Mouse (Mus musculus) ES-E14 (cell line): ENCODE measurements around the gene Nmt1. TPM values are rescaled to one million over a fixed set of nuclear protein-coding genes. Genes with fewer than 3 reads are reported as not detected.

ENCODE experiments used
- DNase-seq: peaks from one replicate; pipeline ENCODE4 v3.0.0-alpha.2; 2013; ENCODE audit warnings: low read depth, low spot score
- H3K27ac ChIP-seq: 2 replicates; pipeline ENCODE4 v1.5.1; 2012; ENCODE audit warnings: low read depth, mild to moderate bottlenecking, low read length, moderate library complexity, mixed read lengths; ENCODE audit not compliant: poor library complexity, insufficient read depth, severe bottlenecking
- H3K36me3 ChIP-seq: 2 replicates; pipeline ENCODE4 v1.6.1; 2012; ENCODE audit warnings: mild to moderate bottlenecking, low read length, moderate library complexity, mixed read lengths; ENCODE audit not compliant: control insufficient read depth, poor library complexity, insufficient read depth, severe bottlenecking
- H3K4me1 ChIP-seq, 2 experiments: fragments of 150-350 bp in 1 of 2; sonication (generic) in 1 of 2; 2 replicates each; pipeline ENCODE4 v1.6.1; 2012; ENCODE audit warnings: low read length in 2 of 2, mild to moderate bottlenecking in 1 of 2, mixed read lengths in 1 of 2; ENCODE audit not compliant: control insufficient read depth in 2 of 2, insufficient read depth in 2 of 2, poor library complexity in 1 of 2
- H3K4me3 ChIP-seq, 2 experiments: fragments of 150-350 bp in 1 of 2; sonication (generic) in 1 of 2; 2 replicates each; pipeline ENCODE4 v1.5.1; 2012; ENCODE audit warnings: low read length in 2 of 2, low read depth in 1 of 2, mild to moderate bottlenecking in 1 of 2, mixed read lengths in 1 of 2; ENCODE audit not compliant: insufficient read depth in 1 of 2, poor library complexity in 1 of 2, severe bottlenecking in 1 of 2
- H3K9ac ChIP-seq: 2 replicates; pipeline ENCODE4 v1.6.1; 2012; ENCODE audit warnings: low read depth, mild to moderate bottlenecking, low read length, mixed read lengths; ENCODE audit not compliant: poor library complexity, insufficient read depth, severe bottlenecking
- H3K9me3 ChIP-seq: fragments of 150-350 bp; sonication (generic); 2 replicates; pipeline ENCODE4 v1.6.1; 2012; ENCODE audit warnings: low read depth, mild to moderate bottlenecking, low read length; ENCODE audit not compliant: control insufficient read depth, insufficient read depth
- CHD2 ChIP-seq: IDR thresholded peaks from 2 replicates; pipeline ENCODE4 v1.6.1; 2014; ENCODE audit warnings: mild to moderate bottlenecking, low read depth, low read length, inconsistent platforms
- HCFC1 ChIP-seq: IDR thresholded peaks from 2 replicates; pipeline ENCODE4 v1.6.1; 2012; ENCODE audit warnings: low read length, inconsistent platforms, borderline replicate concordance; ENCODE audit not compliant: insufficient read depth
- MAFK ChIP-seq: IDR thresholded peaks from 2 replicates; pipeline ENCODE4 v1.6.1; 2014; ENCODE audit warnings: mild to moderate bottlenecking, low read depth, low read length, inconsistent platforms; ENCODE audit not compliant: insufficient read depth
- ZC3H11A ChIP-seq: IDR thresholded peaks from 2 replicates; pipeline ENCODE4 v1.6.1; 2012; ENCODE audit warnings: low read depth, mild to moderate bottlenecking, inconsistent platforms, low read length, borderline replicate concordance
- ZNF384 ChIP-seq: IDR thresholded peaks from 2 replicates; pipeline ENCODE4 v1.6.1; 2012; ENCODE audit warnings: low read depth, low read length, inconsistent platforms
- in situ Hi-C, 2 experiments: fragments of 600-800 bp; cut with MboI; formaldehyde crosslinking; loops; one replicate each; pipeline ENCODE4 v1.15.1; 2025; ENCODE audit warnings: low sequenced_read_pairs in 2 of 2, inconsistent platforms in 1 of 2; ENCODE audit not compliant: unreplicated experiment in 2 of 2
- total RNA-seq: library from RNA; depleted of rRNA; stranded (reverse); fragments of 300-350 nt; gene quantifications from 2 replicates; pipeline ENCODE4 v1.2.3, GENCODE M21; 2012

Gene Nmt1
- total RNA-seq, 1 experiment, result 61.0 TPM

- no peak overlapping the region; the same call in 1 of the 2 replicates for H3K9ac ChIP-seq
- H3K4me1 ChIP-seq, result peaks cover 9 to 14% of the 10 kb centered on the region in 2 experiments
- H3K4me3 ChIP-seq, result no peak overlapping the region; a peak in 1 of 4 replicates
- in situ Hi-C loops, result no loop called here
- H3K9me3 ChIP-seq, result no peaks in the 10 kb centered on the region
- peak; percentile 24 for DNase-seq
- TF ChIP-seq HCFC1 (no peak), ZNF384 (no peak), ZC3H11A (no peak), CHD2 (no peak), MAFK (no peak)
- H3K36me3 ChIP-seq, result peaks cover 35% of the 10 kb centered on the region
- peak overlapping the region; percentile 20; the same call in 1 of the 2 replicates for H3K27ac ChIP-seq
These were observed 16.0 kb downstream of the Nmt1 start for GRCm38 (mm10) chr11:103043982-103044381.

DNA sequence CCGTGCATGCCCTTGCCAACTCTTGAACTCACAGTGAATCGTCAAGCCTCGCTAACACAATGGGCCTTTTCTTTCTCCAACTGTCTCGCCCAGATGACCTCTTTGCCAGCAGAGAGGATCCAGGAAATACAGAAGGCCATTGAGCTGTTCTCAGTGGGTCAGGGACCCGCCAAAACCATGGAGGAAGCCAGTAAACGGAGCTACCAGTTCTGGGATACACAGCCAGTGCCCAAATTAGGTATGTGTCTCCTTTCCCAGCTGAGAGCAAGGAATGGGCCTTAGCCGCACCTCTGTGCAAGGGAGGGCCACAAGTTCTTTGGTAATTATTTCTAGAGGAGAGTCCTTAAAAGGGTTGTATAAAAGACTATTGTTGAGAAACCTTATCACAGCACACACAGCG lies 18.3 kb downstream of the Nmt1 start:
- Histone ChIP-seq H3K4me3 (no peak overlapping the region), H3K27ac (no peak overlapping the region), H3K4me1 (peaks cover 4 to 8% of the 10 kb centered on the region in 2 experiments), H3K9ac (peak overlapping the region; percentile 20; the same call in 1 of the 2 replicates), H3K9me3 (no peaks in the 10 kb centered on the region), H3K36me3 (peaks cover 40% of the 10 kb centered on the region)
- TF ChIP-seq ZC3H11A (no peak), ZNF384 (no peak)
- no peak for DNase-seq
- in situ Hi-C loops, result no loop called here

- H3K4me1 ChIP-seq, result peaks cover 0 to 2% of the 10 kb centered on the region in 2 experiments; a peak in 2 of 4 replicates
- H3K36me3 ChIP-seq, result peaks cover 43% of the 10 kb centered on the region
- no peak overlapping the region for H3K9ac ChIP-seq
- H3K4me3 ChIP-seq, result no peak overlapping the region
- TF ChIP-seq HCFC1 (no peak), ZNF384 (no peak), MAFK (no peak), CHD2 (no peak), ZC3H11A (no peak)
- H3K9me3 ChIP-seq, result no peaks in the 10 kb centered on the region
- no peak for DNase-seq
- H3K27ac ChIP-seq, result no peak overlapping the region
- in situ Hi-C loops, result no loop called here
These were observed 21.6 kb downstream of the Nmt1 start for GRCm38 (mm10) chr11:103049611-103050010.

DNA sequence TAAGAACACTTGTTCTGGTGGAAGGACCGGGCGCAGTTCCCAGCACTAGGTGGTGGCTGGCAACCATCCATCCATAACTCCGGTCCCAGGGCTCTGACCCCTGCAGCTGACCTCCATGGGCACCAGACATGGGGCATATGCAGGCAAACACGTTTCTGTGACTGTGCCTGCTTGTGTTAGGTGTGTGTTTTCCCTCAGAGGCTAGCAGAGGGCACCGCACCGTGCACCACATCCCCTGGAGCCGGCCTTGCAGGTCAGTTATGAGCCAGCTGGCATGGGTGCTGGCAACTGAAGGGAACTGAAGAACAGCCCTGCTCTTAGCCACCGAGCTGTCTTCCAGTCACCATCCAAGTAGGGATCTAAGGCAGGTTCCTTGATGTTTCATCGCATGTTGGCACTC lies 22.2 kb downstream of the Nmt1 start:
- Histone ChIP-seq H3K4me3 (no peak overlapping the region), H3K9ac (no peak overlapping the region), H3K4me1 (peaks cover 0 to 2% of the 10 kb centered on the region in 2 experiments; a peak in 2 of 4 replicates), H3K27ac (no peak overlapping the region), H3K36me3 (peaks cover 40% of the 10 kb centered on the region), H3K9me3 (no peaks in the 10 kb centered on the region)
- in situ Hi-C loops, result no loop called here
- no peak for TF ChIP-seq ZC3H11A
- TF ChIP-seq ZNF384, result no peak
- no peak for TF ChIP-seq HCFC1
- TF ChIP-seq CHD2, result no peak
- TF ChIP-seq MAFK, result no peak
- DNase-seq, result no peak

- no peaks in the 10 kb centered on the region for H3K9me3 ChIP-seq
- no peak overlapping the region for H3K4me3 ChIP-seq
- no peak overlapping the region for H3K27ac ChIP-seq
- in situ Hi-C loops, result no loop called here
- DNase-seq, result no peak
- no peak for TF ChIP-seq HCFC1
- no peak for TF ChIP-seq ZNF384
- TF ChIP-seq CHD2, result no peak
- no peak for TF ChIP-seq MAFK
- TF ChIP-seq ZC3H11A, result no peak
- no peaks in the 10 kb centered on the region; a peak in 1 of 4 replicates for H3K4me1 ChIP-seq
- peaks cover 44% of the 10 kb centered on the region for H3K36me3 ChIP-seq
- H3K9ac ChIP-seq, result no peak overlapping the region
These were observed 23.3 kb downstream of the Nmt1 start for GRCm38 (mm10) chr11:103051249-103051691.
